Mouse (Mus musculus): ENCODE results near the gene Capn8. TPM values are rescaled to one million over a fixed set of nuclear protein-coding genes. Genes with fewer than 3 reads are reported as not detected.

Gene Capn8
- polyA plus RNA-seq, 1 experiment: not detected

- Histone ChIP-seq H3K27me3 (ENCODE audit: control insufficient read depth, insufficient read depth, low read length) (no peaks in the 10 kb centered on the region), H3K27ac (ENCODE audit: insufficient read depth, low read length) (no peak overlapping the region), H3K36me3 (ENCODE audit: control insufficient read depth, insufficient read depth, low read length) (no peaks in the 10 kb centered on the region), H3K4me1 (ENCODE audit: control insufficient read depth, insufficient read depth, insufficient read length) (no peaks in the 10 kb centered on the region), H3K4me3 (ENCODE audit: extremely low read depth, insufficient read depth, insufficient read length) (no peak overlapping the region)
- no peak for DNase-seq (ENCODE audit: low read depth in 1 of 2, low spot score in 2 of 2)
- WGBS: 76% methylated on average over 4 of the region's 4 CpGs
- no peak for TF ChIP-seq CTCF (IDR thresholded peaks at IDR 0.05; ENCODE audit: extremely low read depth, insufficient read depth, insufficient read length, insufficient replicate concordance)
- no peak for TF ChIP-seq POLR2A (IDR thresholded peaks at IDR 0.05; ENCODE audit: low read depth, low read length)
Measured at GRCm38 (mm10) chr1:182574666-182575049, 9.9 kb downstream of the Capn8 start.

GRCm38 (mm10) chr1:182584169-182584568 is 19.4 kb downstream of the Capn8 start:
- no peaks in the 10 kb centered on the region for H3K4me1 ChIP-seq (ENCODE audit: control insufficient read depth, insufficient read depth, insufficient read length)
- H3K4me3 ChIP-seq (ENCODE audit: extremely low read depth, insufficient read depth, insufficient read length): no peak overlapping the region
- H3K27ac ChIP-seq (ENCODE audit: insufficient read depth, low read length): no peak overlapping the region
- H3K27me3 ChIP-seq (ENCODE audit: control insufficient read depth, insufficient read depth, low read length): no peaks in the 10 kb centered on the region
- 86% methylated on average over 6 of the region's 6 CpGs for WGBS
- DNase-seq (ENCODE audit: low read depth in 1 of 2, low spot score in 2 of 2): no peak
- TF ChIP-seq CTCF (IDR thresholded peaks at IDR 0.05; ENCODE audit: extremely low read depth, insufficient read depth, insufficient read length, insufficient replicate concordance) (no peak), POLR2A (IDR thresholded peaks at IDR 0.05; ENCODE audit: low read depth, low read length) (no peak)
- H3K36me3 ChIP-seq (ENCODE audit: control insufficient read depth, insufficient read depth, low read length): no peaks in the 10 kb centered on the region

- no peak overlapping the region for H3K4me3 ChIP-seq (ENCODE audit: extremely low read depth, insufficient read depth, insufficient read length)
- DNase-seq (ENCODE audit: low read depth in 1 of 2, low spot score in 2 of 2): no peak
- TF ChIP-seq CTCF (IDR thresholded peaks at IDR 0.05; ENCODE audit: extremely low read depth, insufficient read depth, insufficient read length, insufficient replicate concordance) (no peak), POLR2A (IDR thresholded peaks at IDR 0.05; ENCODE audit: low read depth, low read length) (no peak)
- no peaks in the 10 kb centered on the region for H3K27me3 ChIP-seq (ENCODE audit: control insufficient read depth, insufficient read depth, low read length)
- no peak overlapping the region for H3K27ac ChIP-seq (ENCODE audit: insufficient read depth, low read length)
- H3K4me1 ChIP-seq (ENCODE audit: control insufficient read depth, insufficient read depth, insufficient read length): no peaks in the 10 kb centered on the region
- WGBS: 24% methylated on average over 16 of the region's 16 CpGs
- H3K36me3 ChIP-seq (ENCODE audit: control insufficient read depth, insufficient read depth, low read length): no peaks in the 10 kb centered on the region
Measured at GRCm38 (mm10) chr1:182585162-182585840, 20.5 kb downstream of the Capn8 start.

- H3K27ac ChIP-seq (ENCODE audit: insufficient read depth, low read length): no peak overlapping the region
- H3K4me1 ChIP-seq (ENCODE audit: control insufficient read depth, insufficient read depth, insufficient read length): no peaks in the 10 kb centered on the region
- H3K4me3 ChIP-seq (ENCODE audit: extremely low read depth, insufficient read depth, insufficient read length): no peak overlapping the region
- 89% methylated on average over 4 of the region's 4 CpGs for WGBS
- no peak for DNase-seq (ENCODE audit: low read depth in 1 of 2, low spot score in 2 of 2)
- H3K27me3 ChIP-seq (ENCODE audit: control insufficient read depth, insufficient read depth, low read length): no peaks in the 10 kb centered on the region
- TF ChIP-seq POLR2A (IDR thresholded peaks at IDR 0.05; ENCODE audit: low read depth, low read length) (no peak), CTCF (IDR thresholded peaks at IDR 0.05; ENCODE audit: extremely low read depth, insufficient read depth, insufficient read length, insufficient replicate concordance) (no peak)
- H3K36me3 ChIP-seq (ENCODE audit: control insufficient read depth, insufficient read depth, low read length): no peaks in the 10 kb centered on the region
Measured at GRCm38 (mm10) chr1:182587706-182588105, 22.9 kb downstream of the Capn8 start.

GRCm38 (mm10) chr1:182591491-182591890 is 26.7 kb downstream of the Capn8 start:
- no peak for DNase-seq (ENCODE audit: low read depth in 1 of 2, low spot score in 2 of 2)
- Histone ChIP-seq H3K4me3 (ENCODE audit: extremely low read depth, insufficient read depth, insufficient read length) (no peak overlapping the region), H3K27me3 (ENCODE audit: control insufficient read depth, insufficient read depth, low read length) (no peaks in the 10 kb centered on the region), H3K27ac (ENCODE audit: insufficient read depth, low read length) (no peak overlapping the region), H3K36me3 (ENCODE audit: control insufficient read depth, insufficient read depth, low read length) (no peaks in the 10 kb centered on the region), H3K4me1 (ENCODE audit: control insufficient read depth, insufficient read depth, insufficient read length) (no peaks in the 10 kb centered on the region)
- 88% methylated on average over 7 of the region's 7 CpGs for WGBS
- TF ChIP-seq CTCF (IDR thresholded peaks at IDR 0.05; ENCODE audit: extremely low read depth, insufficient read depth, insufficient read length, insufficient replicate concordance): no peak
- TF ChIP-seq POLR2A (IDR thresholded peaks at IDR 0.05; ENCODE audit: low read depth, low read length): no peak

- no peaks in the 10 kb centered on the region for H3K36me3 ChIP-seq (ENCODE audit: control insufficient read depth, insufficient read depth, low read length)
Measured at GRCm38 (mm10) chr1:182592436-182592835, 27.6 kb downstream of the Capn8 start.

GRCm38 (mm10) chr1:182605330-182606150 is 40.7 kb downstream of the Capn8 start:
- no peaks in the 10 kb centered on the region for H3K4me1 ChIP-seq (ENCODE audit: control insufficient read depth, insufficient read depth, insufficient read length)
- WGBS: 81% methylated on average over 17 of the region's 17 CpGs
- no peak overlapping the region for H3K27ac ChIP-seq (ENCODE audit: insufficient read depth, low read length)
- no peak for TF ChIP-seq POLR2A (IDR thresholded peaks at IDR 0.05; ENCODE audit: low read depth, low read length)
- TF ChIP-seq CTCF (IDR thresholded peaks at IDR 0.05; ENCODE audit: extremely low read depth, insufficient read depth, insufficient read length, insufficient replicate concordance): no peak
- no peak overlapping the region for H3K4me3 ChIP-seq (ENCODE audit: extremely low read depth, insufficient read depth, insufficient read length)
- no peaks in the 10 kb centered on the region for H3K36me3 ChIP-seq (ENCODE audit: control insufficient read depth, insufficient read depth, low read length)
- DNase-seq (ENCODE audit: low read depth in 1 of 2, low spot score in 2 of 2): no peak
- H3K27me3 ChIP-seq (ENCODE audit: control insufficient read depth, insufficient read depth, low read length): no peaks in the 10 kb centered on the region

More at GRCm38 (mm10) chr1:182592436-182592835, 27.6 kb downstream of the Capn8 start:
- TF ChIP-seq CTCF (IDR thresholded peaks at IDR 0.05; ENCODE audit: extremely low read depth, insufficient read depth, insufficient read length, insufficient replicate concordance): no peak
- Histone ChIP-seq H3K27me3 (ENCODE audit: control insufficient read depth, insufficient read depth, low read length) (no peaks in the 10 kb centered on the region), H3K27ac (ENCODE audit: insufficient read depth, low read length) (no peak overlapping the region), H3K4me1 (ENCODE audit: control insufficient read depth, insufficient read depth, insufficient read length) (no peaks in the 10 kb centered on the region), H3K4me3 (ENCODE audit: extremely low read depth, insufficient read depth, insufficient read length) (no peak overlapping the region)
- 57% methylated on average over 4 of the region's 4 CpGs for WGBS
- DNase-seq (ENCODE audit: low read depth in 1 of 2, low spot score in 2 of 2): no peak

All from spleen, adult 2 months (tissue).